ENCODE assay signal across 9 mouse cellular contexts in genomic region chr8:123410049-123410587, GRCm38 (mm10). TPM values are rescaled to one million over a fixed set of nuclear protein-coding genes. Genes with fewer than 3 reads are reported as not detected.
DNase-seq lines count a peak whose midpoint lies in the region; ATAC-seq and TF ChIP-seq lines count a peak whose summit lies in the region.
"Had no signal": no experiment of that assay in that cellular context is flagged by ENCODE, and none has a peak within 500 bp of the region (broad histone marks: within the 10 kb centered on the region; RNA-seq: fewer than 3 reads in every experiment).

No protein-coding gene starts in this region.

- peaks cover 28% of the 10 kb centered on the region for H3K4me1 ChIP-seq in forebrain, embryonic 15.5 days
- H3K4me1 ChIP-seq in hindbrain, embryonic 14.5 days (replicated peaks; ENCODE audit: control insufficient read depth, insufficient read depth, low read length): peaks cover 22% of the 10 kb centered on the region
- no peaks in the 10 kb centered on the region for H3K4me1 ChIP-seq in stomach, postnatal 0 days (replicated peaks; ENCODE audit: control insufficient read depth, insufficient read depth)

- no peak for ATAC-seq in forebrain, embryonic 15.5 days (replicated peaks)
- ATAC-seq in hindbrain, embryonic 14.5 days (ENCODE audit: low FRiP score): no peak
- 0 out of 2 replicates have a peak, but pooled peaks have one; percentile 27 for ATAC-seq in stomach, postnatal 0 days (ENCODE audit: low FRiP score, low TSS enrichment)

- TF ChIP-seq CTCF in stomach, postnatal 0 days (IDR thresholded peaks at IDR 0.05; ENCODE audit: low read depth): no peak

- H3K4me3 ChIP-seq in forebrain, embryonic 15.5 days: peak overlapping the region; percentile 95
- peak overlapping the region; percentile 75 for H3K4me3 ChIP-seq in hindbrain, embryonic 14.5 days (replicated peaks; ENCODE audit: low read length)
- H3K4me3 ChIP-seq in stomach, postnatal 0 days (ENCODE audit: low read depth, low read length): no peak overlapping the region
- H3K4me3 ChIP-seq: liver, embryonic 15.5 days had no signal

- 22% methylated on average over 8 of the region's 8 CpGs for WGBS in forebrain, embryonic 15.5 days
- WGBS in hindbrain, embryonic 14.5 days: 19% methylated on average over 8 of the region's 8 CpGs
- 62% methylated on average over 8 of the region's 8 CpGs for WGBS in stomach, postnatal 0 days

- TF ChIP-seq EP300 in stomach, postnatal 0 days (optimal IDR thresholded peaks at IDR 0.05): no peak

- H3K9ac ChIP-seq in forebrain, embryonic 15.5 days (replicated peaks): peak overlapping the region; percentile 99
- H3K9ac ChIP-seq in hindbrain, embryonic 14.5 days: peak overlapping the region; percentile 99
- no peak overlapping the region for H3K9ac ChIP-seq in stomach, postnatal 0 days (ENCODE audit: low read length)
- H3K9ac ChIP-seq: liver, embryonic 15.5 days had no signal

- DNase-seq in embryo, embryonic 10 days (ENCODE audit: low spot score): peak; percentile 46
- no peak for DNase-seq in embryo, embryonic 9.5 days (ENCODE audit: extremely low spot score)
- peak; percentile 25 for DNase-seq in urinary bladder, postnatal 14 days (ENCODE audit: low spot score)
- DNase-seq in urinary bladder, adult 18-20 months (ENCODE audit: low spot score in 2 of 2): no peak
- DNase-seq in hindbrain, embryonic 14.5 days (ENCODE audit: low spot score): peak; percentile 67
- peak; percentile 58 for DNase-seq in stomach, postnatal 0 days (ENCODE audit: low spot score)
- no peak for DNase-seq in natural killer cell, adult 2 months (ENCODE audit: low spot score in 2 of 2)

- peak overlapping the region; percentile 88 for H3K4me2 ChIP-seq in forebrain, embryonic 15.5 days (replicated peaks)
- peak overlapping the region; percentile 92 for H3K4me2 ChIP-seq in hindbrain, embryonic 14.5 days (replicated peaks)
- H3K4me2 ChIP-seq in stomach, postnatal 0 days (replicated peaks; ENCODE audit: low read depth): no peak overlapping the region

- H3K27me3 ChIP-seq in forebrain, embryonic 15.5 days: no peaks in the 10 kb centered on the region
- H3K27me3 ChIP-seq in hindbrain, embryonic 14.5 days (ENCODE audit: control insufficient read depth, insufficient read depth, low read length): no peaks in the 10 kb centered on the region
- H3K27me3 ChIP-seq in stomach, postnatal 0 days (ENCODE audit: control insufficient read depth, insufficient read depth, low read length): peaks cover 18% of the 10 kb centered on the region

- H3K9me3 ChIP-seq in forebrain, embryonic 15.5 days: no peaks in the 10 kb centered on the region
- no peaks in the 10 kb centered on the region for H3K9me3 ChIP-seq in hindbrain, embryonic 14.5 days (ENCODE audit: control insufficient read depth, low read length)
- no peaks in the 10 kb centered on the region for H3K9me3 ChIP-seq in stomach, postnatal 0 days (ENCODE audit: control insufficient read depth, low read length)
- H3K9me3 ChIP-seq: liver, embryonic 15.5 days had no signal

- H3K36me3 ChIP-seq in forebrain, embryonic 15.5 days: no peaks in the 10 kb centered on the region
- H3K36me3 ChIP-seq in hindbrain, embryonic 14.5 days (replicated peaks; ENCODE audit: control insufficient read depth, insufficient read depth): no peaks in the 10 kb centered on the region
- no peaks in the 10 kb centered on the region for H3K36me3 ChIP-seq in stomach, postnatal 0 days (ENCODE audit: control insufficient read depth, insufficient read depth, low read length)
- H3K36me3 ChIP-seq: liver, embryonic 15.5 days had no signal

- H3K27ac ChIP-seq in forebrain, embryonic 15.5 days (replicated peaks): peak overlapping the region; percentile 95
- H3K27ac ChIP-seq in hindbrain, embryonic 14.5 days: peak overlapping the region; percentile 99
- H3K27ac ChIP-seq in stomach, postnatal 0 days (replicated peaks): no peak overlapping the region
- H3K27ac ChIP-seq: liver, embryonic 15.5 days had no signal

RNA-seq across cellular contexts. Expression of gene Tubb3, which starts 1.1 kb away (rescaled TPM):
- 1,822 and 1,823 TPM in 2 replicates for polyA plus RNA-seq in forebrain, embryonic 15.5 days (2015; fragmentation: Nextera tagmentation; extraction: Ambion mirVana)
- 1,715 and 1,766 TPM in 2 replicates for polyA plus RNA-seq in hindbrain, embryonic 14.5 days (2014; fragmentation: Nextera tagmentation; extraction: Ambion mirVana)
- 24.4 and 24.7 TPM in 2 replicates for polyA plus RNA-seq in stomach, postnatal 0 days (2015; fragmentation: Nextera tagmentation; extraction: Ambion mirVana)

RNA-seq across cellular contexts. Expression of gene Mc1r, which starts 3.2 kb away (rescaled TPM):
- 0.15 and 0.23 TPM in 2 replicates for polyA plus RNA-seq in forebrain, embryonic 15.5 days (2015; fragmentation: Nextera tagmentation; extraction: Ambion mirVana)
- polyA plus RNA-seq in hindbrain, embryonic 14.5 days (2014; fragmentation: Nextera tagmentation; extraction: Ambion mirVana): 0.10 and 0.21 TPM in 2 replicates
- polyA plus RNA-seq in stomach, postnatal 0 days (2015; fragmentation: Nextera tagmentation; extraction: Ambion mirVana): 0.05 TPM in 1 of 2 replicates, not detected in the other
- polyA plus RNA-seq: liver, embryonic 15.5 days had no signal

RNA-seq across cellular contexts. Expression of gene Def8, which starts 13.2 kb away (rescaled TPM):
- polyA plus RNA-seq in forebrain, embryonic 15.5 days (2015; fragmentation: Nextera tagmentation; extraction: Ambion mirVana): 43.3 and 46.3 TPM in 2 replicates
- polyA plus RNA-seq in hindbrain, embryonic 14.5 days (2014; fragmentation: Nextera tagmentation; extraction: Ambion mirVana): 45.3 and 52.2 TPM in 2 replicates
- 20.6 and 22.5 TPM in 2 replicates for polyA plus RNA-seq in stomach, postnatal 0 days (2015; fragmentation: Nextera tagmentation; extraction: Ambion mirVana)

RNA-seq across cellular contexts. Expression of gene Tcf25, which starts 36.6 kb away (rescaled TPM):
- 252 and 259 TPM in 2 replicates for polyA plus RNA-seq in forebrain, embryonic 15.5 days (2015; fragmentation: Nextera tagmentation; extraction: Ambion mirVana)
- 371 and 380 TPM in 2 replicates for polyA plus RNA-seq in hindbrain, embryonic 14.5 days (2014; fragmentation: Nextera tagmentation; extraction: Ambion mirVana)
- polyA plus RNA-seq in stomach, postnatal 0 days (2015; fragmentation: Nextera tagmentation; extraction: Ambion mirVana): 133 and 146 TPM in 2 replicates

Comparison
In these comparisons a context has a peak if more than half of its experiments do, and no peak if none do; other contexts are left out.
1. DNase-seq: peak in embryo, embryonic 10 days (single experiment), urinary bladder, postnatal 14 days (single experiment), hindbrain, embryonic 14.5 days (single experiment) and stomach, postnatal 0 days (single experiment); none in embryo, embryonic 9.5 days (single experiment), urinary bladder, adult 18-20 months (0 of 2) and natural killer cell, adult 2 months (0 of 2).
2. RNA of gene Tubb3, which starts 1.1 kb away (polyA plus RNA-seq): 1,822 to 1,823 TPM in forebrain, embryonic 15.5 days and 1,715 to 1,766 TPM in hindbrain, embryonic 14.5 days; 24.4 to 24.7 TPM in stomach, postnatal 0 days; every median in the first group is over 10 times any median in the second.